Mouse (Mus musculus) Patski (cell line): Measurements from ENCODE around the gene Olfr357. TPM values are rescaled to one million over a fixed set of nuclear protein-coding genes. Genes with fewer than 3 reads are reported as not detected.

Source experiments
- ATAC-seq: fragments of 100-300 bp; one replicate; pipeline ENCODE4 v1.8.0; 2021
- CTCF ChIA-PET: fragments of 350-600 bp; sonication (Branson Sonifier 250); formaldehyde crosslinking; loops from one replicate; lab custom pipeline; 2022; ENCODE audit warnings: inconsistent platforms; lab: Charles Lee
- POLR2A ChIA-PET: fragments of 350-600 bp; sonication (Branson Sonifier 250); formaldehyde crosslinking; loops from one replicate; lab custom pipeline; 2022; ENCODE audit warnings: antibody characterized with exemption, inconsistent platforms; lab: Charles Lee
- DNase-seq: peaks from one replicate; pipeline ENCODE4 v3.0.0-alpha.2; 2011; ENCODE audit warnings: low read depth, low spot score
- H3K27me3 ChIP-seq: fragments of 371-371 bp; one replicate; pipeline ENCODE4 v1.5.1; 2021
- CTCF ChIP-seq: fragments of 100-300 bp; IDR thresholded peaks from one replicate; pipeline ENCODE4 v1.5.1; 2021
- in situ Hi-C: fragments of 300-500 bp; cut with MboI; formaldehyde crosslinking; loops from 3 replicates; pipeline ENCODE4 v1.11.1; 2018; ENCODE audit warnings: low pct_unique_long_range_greater_than_20kb, mixed read lengths
- polyA plus RNA-seq: library from polyadenylated mRNA; unstranded; gene quantifications from one replicate; pipeline ENCODE4 v1.2.3, GENCODE M21; 2021

The Olfr357 gene
- polyA plus RNA-seq = not detected

- ChIA-PET POLR2A (no interaction called here), CTCF (no interaction called here)
- in situ Hi-C loops = no loop called here
- H3K27me3 ChIP-seq = no peaks in the 10 kb centered on the region
- DNase-seq = no peak
- ATAC-seq = no peak
- TF ChIP-seq CTCF = no peak
Observed at GRCm38 (mm10) chr2:36993527-36993926, at the start of gene Olfr357. Gene Olfr357 (plus strand): TSS chr2:36993827.

GRCm38 (mm10) chr2:36997030-36997429 is 3.4 kb downstream of the Olfr357 start:
- ChIA-PET POLR2A (no interaction called here), CTCF (no interaction called here)
- no peak for ATAC-seq
- TF ChIP-seq CTCF = no peak
- no peaks in the 10 kb centered on the region for H3K27me3 ChIP-seq
- in situ Hi-C loops = no loop called here
- no peak for DNase-seq

DNA sequence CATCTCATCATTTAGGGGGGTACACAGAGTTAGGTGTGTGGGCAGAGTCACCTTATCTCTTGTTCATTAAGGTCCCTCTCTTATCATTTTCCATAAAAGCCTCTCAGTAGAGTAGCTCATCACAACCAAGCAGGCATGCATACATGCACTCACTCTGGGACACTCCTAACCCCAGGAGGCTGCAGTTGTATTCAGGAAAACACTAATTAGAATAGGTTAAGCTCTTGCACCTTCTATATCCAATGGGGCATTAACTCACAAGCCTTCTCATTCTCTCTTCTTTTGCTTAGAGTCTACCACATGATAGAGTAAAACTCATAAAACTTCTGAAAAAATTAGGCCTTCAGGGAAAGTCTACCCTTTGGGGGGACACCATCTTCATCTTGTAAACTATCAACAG is 15.6 kb downstream of the Olfr357 start, which contains the start of gene Olfr358:
Gene Olfr358 (minus strand): TSS at position 101 of the 400 bp plus-strand sequence.
- TF ChIP-seq CTCF = no peak
- CTCF ChIA-PET = no interaction called here
- H3K27me3 ChIP-seq = no peaks in the 10 kb centered on the region
- DNase-seq (no peak), ATAC-seq (no peak)
- POLR2A ChIA-PET = no interaction called here
- in situ Hi-C loops = no loop called here

Other genes with a start within 250 kb of the Olfr357 start
- gene Olfr348, start 209.6 kb upstream of the Olfr357 start, polyA plus RNA-seq = not detected
- not detected for gene Olfr50, start 203.3 kb upstream of the Olfr357 start, polyA plus RNA-seq
- gene Olfr3, start 176.8 kb upstream of the Olfr357 start, polyA plus RNA-seq = not detected
- not detected for gene Olfr350, start 147.5 kb upstream of the Olfr357 start, polyA plus RNA-seq
- gene Olfr351, start 131.2 kb upstream of the Olfr357 start, polyA plus RNA-seq = 0.06 TPM
- not detected for gene Olfr352, start 125.4 kb upstream of the Olfr357 start, polyA plus RNA-seq
- gene Olfr353, start 100.9 kb upstream of the Olfr357 start, polyA plus RNA-seq = not detected
- not detected for gene Olfr354, start 88.1 kb upstream of the Olfr357 start, polyA plus RNA-seq
- not detected for gene Olfr355, start 64.9 kb upstream of the Olfr357 start, polyA plus RNA-seq
- not detected for gene Olfr356, start 56.7 kb upstream of the Olfr357 start, polyA plus RNA-seq
- not detected for gene Olfr358, start 15.5 kb downstream of the Olfr357 start, polyA plus RNA-seq
- not detected for gene Olfr360, start 71.9 kb downstream of the Olfr357 start, polyA plus RNA-seq
- not detected for gene Olfr361, start 95.5 kb downstream of the Olfr357 start, polyA plus RNA-seq
- gene Olfr362, start 124.1 kb downstream of the Olfr357 start, polyA plus RNA-seq = not detected
- gene Olfr364-ps1, start 145.5 kb downstream of the Olfr357 start, polyA plus RNA-seq = not detected
- gene Olfr365, start 194.4 kb downstream of the Olfr357 start, polyA plus RNA-seq = not detected
- gene Olfr366, start 217.7 kb downstream of the Olfr357 start, polyA plus RNA-seq = not detected